Mouse (Mus musculus) 3134 (cell line): ENCODE measurements around the gene Vmn1r26.
"Not testable (repeated sequence)": the region's sequence is repeated elsewhere in the genome, so short reads cannot be mapped to it uniquely, and the experiment has no call there.

Experiments
- DNase-seq: peaks from one replicate; pipeline ENCODE4 v3.0.0-alpha.2; 2011; ENCODE audit warnings: low spot score; ENCODE audit not compliant: insufficient read length; ENCODE audit errors: extremely low read depth

Vmn1r26 gene

DNA sequence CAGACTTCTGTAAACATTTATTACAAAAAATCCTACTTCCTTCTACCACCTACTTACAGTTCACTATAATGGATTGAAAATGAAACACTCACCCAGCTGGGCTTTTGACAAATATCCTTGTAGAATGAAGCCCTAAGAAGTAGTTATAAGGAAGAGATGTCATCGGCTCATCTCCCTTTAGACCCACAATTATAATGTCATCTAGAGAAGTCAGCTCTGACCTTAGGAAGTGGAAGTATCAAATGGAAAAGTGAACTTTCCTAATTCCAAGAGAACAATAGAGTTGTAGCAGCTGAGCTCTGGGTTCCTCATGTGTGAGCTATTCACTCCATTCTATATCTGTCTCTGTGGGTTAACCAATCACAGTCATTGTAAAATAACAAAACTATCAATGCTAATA lies at the start of gene Vmn1r26:
TSS of gene Vmn1r26 (minus strand) at position 101 of the 400 bp plus-strand sequence.
- no peak for DNase-seq

- DNase-seq: no peak
Observed at GRCm38 (mm10) chr6:58044025-58044424, 29.1 kb upstream of the Vmn1r26 start.

DNA sequence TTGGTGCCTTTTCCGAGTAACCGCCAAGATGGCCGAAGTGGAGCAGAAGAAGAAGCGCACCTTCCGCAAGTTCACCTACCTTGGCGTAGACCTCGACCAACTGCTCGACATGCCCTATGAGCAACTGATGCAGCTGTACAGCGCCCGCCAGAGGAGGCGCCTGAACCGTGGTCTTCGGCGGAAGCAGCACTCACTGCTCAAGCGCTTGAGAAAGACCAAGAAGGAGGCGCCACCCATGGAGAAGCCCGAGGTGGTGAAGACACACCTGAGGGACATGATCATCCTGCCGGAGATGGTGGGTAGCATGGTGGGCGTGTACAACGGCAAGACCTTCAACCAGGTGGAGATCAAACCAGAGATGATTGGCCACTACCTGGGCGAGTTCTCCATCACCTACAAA lies 2.5 kb upstream of the Vmn1r26 start:
- not testable (repeated sequence) for DNase-seq

GRCm38 (mm10) chr6:57980710-57981109 lies 34.2 kb downstream of the Vmn1r26 start, which contains the start of gene Vmn1r25:
TSS of gene Vmn1r25 (minus strand) at chr6:57980810.
- no peak for DNase-seq

GRCm38 (mm10) chr6:57961403-57961802 lies 53.6 kb downstream of the Vmn1r26 start, which contains the start of gene Vmn1r24:
TSS of gene Vmn1r24 (minus strand) at chr6:57961503.
- not testable (repeated sequence) for DNase-seq
